Mouse (Mus musculus): Measurements from ENCODE around the gene Cntln.

The Cntln gene

DNA sequence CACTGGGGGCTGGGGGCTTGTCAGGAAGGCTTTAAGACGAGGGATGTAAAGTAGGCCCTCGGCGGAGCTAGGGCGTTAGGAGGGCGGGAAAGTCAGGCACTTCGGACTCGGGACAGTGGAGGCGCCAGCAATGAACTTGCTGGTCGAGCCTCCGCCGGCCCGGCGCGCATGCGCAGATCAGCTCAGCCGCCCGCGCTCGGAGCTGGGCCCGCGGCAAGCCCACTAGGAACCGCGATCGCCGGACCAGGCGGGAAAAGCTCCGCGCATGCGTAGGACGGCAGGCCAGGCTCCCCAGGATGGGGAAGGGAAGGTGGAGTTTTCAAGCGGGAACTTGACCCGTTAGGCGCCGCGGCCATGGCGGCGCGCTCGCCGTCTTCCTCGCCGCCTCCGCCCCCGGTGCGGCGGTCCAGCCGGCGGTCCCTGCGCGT lies at the start of gene Cntln:
Gene Cntln, plus strand, starts transcription at position 199 of the 428 bp plus-strand sequence.
- DNase-seq (ENCODE audit: low spot score in 2 of 2), result peak; percentile 87 to 95

DNA sequence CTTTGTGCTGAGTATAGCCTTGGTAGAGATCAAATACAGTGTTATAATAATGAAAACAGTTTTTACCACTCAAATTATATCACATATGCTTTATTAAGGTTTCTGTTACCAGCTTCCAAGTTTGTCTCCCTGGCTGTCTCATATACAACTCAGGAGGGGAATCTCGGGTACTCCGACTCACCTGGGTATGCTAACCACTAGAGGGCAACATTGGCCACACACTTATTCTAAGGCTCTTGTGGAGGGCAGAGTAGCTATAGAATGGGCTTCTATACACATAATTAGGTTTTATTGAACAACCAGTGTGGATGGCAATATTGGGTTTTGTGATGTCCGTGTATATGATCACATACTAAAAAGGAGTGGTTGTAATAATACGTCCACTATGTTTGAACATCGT lies 47.1 kb upstream of the Cntln start:
- DNase-seq (ENCODE audit: low spot score in 2 of 2), result no peak

- no peak for DNase-seq (ENCODE audit: low spot score in 2 of 2)
Observed at GRCm38 (mm10) chr4:84838545-84838944, 45.6 kb upstream of the Cntln start.

DNA sequence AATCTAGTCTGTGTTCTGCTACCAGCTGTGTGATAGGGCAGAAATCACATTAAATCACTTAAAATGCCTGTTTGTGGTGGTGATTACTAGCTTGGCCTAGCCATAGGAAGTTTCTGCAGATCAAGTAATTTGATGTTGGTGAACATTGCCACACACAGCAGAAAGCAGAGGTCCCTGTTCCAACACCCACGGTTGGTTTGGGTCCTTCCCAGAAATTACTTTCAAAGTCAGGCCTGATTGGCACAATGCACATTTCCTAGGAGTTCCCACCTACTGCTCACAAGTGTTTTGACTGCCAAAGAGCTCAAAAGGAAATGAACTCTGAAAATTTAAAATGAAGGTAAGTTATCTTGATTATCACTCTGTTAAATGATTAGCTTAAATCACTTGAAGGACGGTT lies 44.6 kb upstream of the Cntln start:
- DNase-seq (ENCODE audit: low spot score in 2 of 2), result no peak

DNA sequence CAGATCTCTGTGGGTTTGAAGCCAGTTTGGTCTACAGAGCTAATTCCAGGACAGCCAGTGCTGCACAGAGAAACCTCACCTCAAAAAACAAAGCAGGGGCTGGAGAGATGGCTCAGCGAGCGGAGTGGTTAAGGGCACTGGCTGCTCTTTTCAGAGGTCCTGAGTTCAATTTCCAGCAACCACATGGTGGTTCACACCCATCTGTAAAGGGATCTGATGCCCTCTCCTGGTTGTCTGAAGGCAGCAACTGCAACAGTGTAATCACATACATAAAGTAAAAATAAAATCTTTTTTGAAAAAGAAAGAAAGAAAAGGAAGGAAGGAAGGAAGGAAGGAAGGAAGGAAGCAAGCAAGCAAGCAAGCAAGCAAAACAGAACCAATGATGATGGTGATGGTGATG lies 26.5 kb upstream of the Cntln start:
- no peak for DNase-seq (ENCODE audit: low spot score in 2 of 2)

DNA sequence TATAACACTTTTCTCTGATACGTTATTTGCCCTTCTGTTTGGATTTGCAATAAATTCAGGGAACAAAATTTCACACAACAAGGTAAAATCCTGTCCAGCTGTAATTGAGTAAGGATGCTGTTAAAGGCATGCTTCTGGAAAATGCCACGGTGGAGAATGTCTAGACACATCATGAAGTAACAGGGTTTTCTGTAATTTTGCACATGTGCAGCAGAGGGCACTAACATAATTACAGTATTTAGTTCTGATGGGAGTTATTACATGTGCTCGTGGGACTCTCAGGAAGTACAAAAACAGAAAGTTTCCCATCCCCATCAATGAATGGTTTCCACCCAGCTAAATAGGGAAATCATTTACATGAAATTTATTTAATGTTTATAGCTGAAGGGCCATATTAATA lies 7.8 kb upstream of the Cntln start:
- DNase-seq (ENCODE audit: low spot score in 2 of 2), result peak; percentile 9 to 42

DNA sequence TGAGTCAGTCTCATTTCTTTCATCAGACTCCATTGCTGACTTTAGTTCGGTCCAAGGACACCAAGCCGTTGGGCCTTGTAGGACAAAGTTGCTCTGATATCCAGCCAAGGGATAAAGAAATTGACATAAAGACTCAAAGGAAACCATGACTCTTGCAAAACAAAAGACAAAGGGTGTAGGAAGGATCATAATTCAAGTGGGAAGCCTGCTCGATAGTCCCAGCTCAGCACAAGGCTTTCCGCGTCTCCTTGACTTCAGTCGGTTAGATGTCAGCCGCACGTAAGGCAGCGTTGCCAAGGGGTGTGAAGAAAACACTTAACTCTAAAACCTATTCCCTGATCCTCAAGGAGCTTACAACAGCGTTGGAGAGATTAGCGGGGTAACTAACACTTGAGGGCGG lies 463 bp upstream of the Cntln start:
- DNase-seq (ENCODE audit: low spot score in 2 of 2), result no peak

GRCm38 (mm10) chr4:84884539-84885270 lies 596 bp downstream of the Cntln start:
- DNase-seq (ENCODE audit: low spot score in 2 of 2), result peak; percentile 19 to 41

- DNase-seq (ENCODE audit: low spot score in 2 of 2), result no peak
Observed at GRCm38 (mm10) chr4:84885271-84885540, 1.1 kb downstream of the Cntln start.

DNA sequence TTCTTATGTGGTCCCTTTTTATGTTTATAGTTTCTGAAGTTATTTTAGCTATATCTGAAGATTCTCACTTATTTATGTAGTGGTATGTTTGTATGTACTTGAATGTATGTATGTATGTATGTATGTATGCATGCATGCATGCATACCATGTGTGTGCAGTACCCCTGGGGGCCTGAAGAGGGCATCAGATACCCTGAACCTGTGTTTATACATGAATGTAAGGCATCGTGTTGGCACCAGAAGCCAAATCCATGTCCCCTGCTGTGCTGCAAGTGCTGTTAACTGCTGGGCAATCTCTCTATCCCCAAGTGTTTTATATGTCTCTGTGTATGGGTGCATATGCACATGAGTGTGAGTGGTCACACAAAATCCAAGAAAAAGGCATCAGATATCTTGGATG lies 34.3 kb downstream of the Cntln start:
- no peak for DNase-seq (ENCODE audit: low spot score in 2 of 2)

DNA sequence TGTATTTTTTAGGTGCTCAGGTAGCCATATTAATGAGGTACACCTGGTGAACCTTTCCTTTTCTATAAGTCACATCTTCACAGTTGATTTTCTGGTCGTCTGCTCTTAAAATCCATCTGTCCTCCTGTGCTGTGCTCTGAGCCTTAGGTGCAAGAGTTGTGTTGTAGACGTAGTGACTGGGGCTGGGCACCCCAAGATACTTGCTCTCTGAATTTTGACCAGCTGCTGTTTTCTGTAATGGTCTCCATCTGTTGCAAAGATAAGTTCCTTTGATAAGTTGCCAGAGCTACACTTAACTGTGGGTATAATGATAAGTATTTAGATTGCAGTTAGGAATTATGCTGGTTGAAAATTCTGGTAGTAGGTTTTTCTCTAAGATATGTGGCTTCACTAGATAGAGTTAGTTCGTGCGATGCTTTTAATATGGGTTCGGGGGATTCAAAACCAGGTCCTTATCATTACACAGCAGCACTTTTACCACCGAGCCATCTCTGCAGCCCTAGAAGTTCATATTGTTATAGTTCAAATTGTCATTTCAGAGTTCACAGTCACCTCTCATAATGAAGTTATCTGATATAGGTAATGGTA lies 50.3 kb downstream of the Cntln start:
- DNase-seq (ENCODE audit: low spot score in 2 of 2), result no peak

DNA sequence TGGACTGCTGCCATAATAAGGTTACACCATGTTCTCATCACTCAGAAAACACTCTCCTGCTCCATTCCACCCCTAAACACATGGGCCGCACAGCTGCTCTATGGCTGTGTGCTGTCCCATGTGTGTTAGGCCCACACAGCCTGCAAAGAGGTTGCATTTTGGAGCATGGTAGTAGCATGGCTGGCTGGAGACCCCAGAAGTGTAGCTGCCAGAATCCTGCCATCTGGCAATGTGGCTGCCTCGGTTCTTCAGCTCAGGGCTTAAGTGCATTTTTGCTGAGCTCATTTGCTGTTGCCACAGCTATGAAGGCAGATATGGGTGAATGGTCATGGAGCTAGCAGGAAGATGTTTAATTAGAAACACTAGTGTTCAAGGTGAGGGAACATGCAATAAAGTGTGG lies 58.0 kb downstream of the Cntln start:
- no peak for DNase-seq (ENCODE audit: low spot score in 2 of 2)

DNA sequence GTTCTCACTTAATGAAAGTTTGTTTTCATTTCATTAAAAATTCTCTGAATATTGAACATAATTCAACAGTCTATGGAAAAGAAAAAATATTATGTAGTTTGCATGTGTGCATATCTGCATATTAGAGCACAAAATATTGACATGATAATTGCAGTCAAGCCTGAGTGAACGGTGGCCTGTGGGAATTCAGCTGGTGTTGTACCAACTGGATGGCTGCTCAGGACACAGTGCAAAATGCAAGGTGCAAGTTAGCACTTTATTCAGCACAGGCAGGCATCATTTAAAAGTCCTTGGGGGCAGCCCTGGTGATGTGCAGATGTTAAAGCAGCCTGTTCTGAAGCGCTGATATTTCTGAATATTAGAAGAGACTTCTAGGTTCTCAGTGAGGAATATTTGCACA lies 58.5 kb downstream of the Cntln start:
- no peak for DNase-seq (ENCODE audit: low spot score in 2 of 2)

- no peak for DNase-seq (ENCODE audit: low spot score in 2 of 2)
Observed at GRCm38 (mm10) chr4:84944100-84944499, 60.0 kb downstream of the Cntln start.

- DNase-seq (ENCODE audit: low spot score in 2 of 2), result no peak
Observed at GRCm38 (mm10) chr4:84946450-84946849, 62.3 kb downstream of the Cntln start.

GRCm38 (mm10) chr4:84976875-84977646 lies 93.0 kb downstream of the Cntln start:
- DNase-seq (ENCODE audit: low spot score in 2 of 2), result no peak

- DNase-seq (ENCODE audit: low spot score in 2 of 2), result no peak
Observed at GRCm38 (mm10) chr4:84995520-84996348, 111.6 kb downstream of the Cntln start.

GRCm38 (mm10) chr4:85005581-85005980 lies 121.5 kb downstream of the Cntln start:
- no peak for DNase-seq (ENCODE audit: low spot score in 2 of 2)

DNA sequence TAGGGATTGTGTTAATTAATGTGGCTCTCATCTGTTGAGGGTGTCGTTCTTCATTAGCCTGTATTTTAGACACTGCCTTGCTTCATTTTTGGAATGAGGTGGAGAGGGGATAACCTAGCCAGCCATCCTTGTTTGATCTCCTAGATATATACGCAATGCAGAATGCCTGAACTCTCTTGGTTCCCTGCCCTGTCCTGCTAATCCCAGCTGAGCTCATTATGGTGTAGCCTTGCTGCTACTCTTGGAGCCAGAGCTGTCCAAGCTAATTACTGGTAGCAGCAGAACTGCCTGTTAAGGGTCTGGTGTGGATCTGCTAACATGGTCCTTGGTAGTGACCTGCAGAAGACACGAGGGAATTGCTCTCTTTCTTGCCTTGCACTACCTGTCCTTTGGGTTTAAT lies 122.7 kb downstream of the Cntln start:
- no peak for DNase-seq (ENCODE audit: low spot score in 2 of 2)

DNA sequence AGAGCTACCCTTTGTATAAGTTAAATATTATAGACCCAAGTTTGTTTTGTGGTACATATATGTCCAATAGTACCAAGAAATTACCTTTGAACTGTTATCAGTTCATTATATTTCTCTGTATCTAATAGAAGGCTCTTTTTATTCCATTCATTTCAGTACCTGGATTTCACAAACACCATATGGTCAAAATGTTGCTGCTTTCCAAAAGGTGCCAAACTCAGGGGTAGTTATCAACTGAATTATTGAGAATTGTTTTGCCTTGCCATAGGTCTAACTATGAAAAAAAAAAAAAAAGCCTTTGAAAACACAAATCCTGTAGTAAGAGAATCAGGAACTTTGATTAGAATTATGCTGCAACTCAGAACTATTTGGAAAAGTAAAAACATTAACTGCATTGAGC lies 126.7 kb downstream of the Cntln start:
- no peak for DNase-seq (ENCODE audit: low spot score in 2 of 2)

DNA sequence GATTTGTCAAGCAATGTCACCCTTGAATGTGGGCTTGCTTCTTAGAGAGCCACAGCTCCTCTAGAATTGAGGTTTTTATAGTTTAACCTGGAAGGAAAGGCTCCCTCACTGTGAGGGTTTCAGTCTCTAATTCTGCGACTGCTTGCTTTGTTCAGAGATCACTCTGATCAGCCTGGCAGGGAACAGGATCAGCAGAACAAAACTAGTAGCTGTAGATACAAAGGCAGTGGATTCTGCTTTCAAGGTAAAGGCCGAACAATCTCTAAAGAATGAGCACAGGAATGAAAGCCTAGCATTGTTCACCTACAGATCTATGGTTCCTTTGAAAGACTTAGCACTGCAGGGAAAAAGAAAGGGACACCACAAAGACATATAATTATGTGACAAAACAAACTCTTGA lies 161.6 kb downstream of the Cntln start:
- no peak for DNase-seq (ENCODE audit: low spot score in 2 of 2)

DNA sequence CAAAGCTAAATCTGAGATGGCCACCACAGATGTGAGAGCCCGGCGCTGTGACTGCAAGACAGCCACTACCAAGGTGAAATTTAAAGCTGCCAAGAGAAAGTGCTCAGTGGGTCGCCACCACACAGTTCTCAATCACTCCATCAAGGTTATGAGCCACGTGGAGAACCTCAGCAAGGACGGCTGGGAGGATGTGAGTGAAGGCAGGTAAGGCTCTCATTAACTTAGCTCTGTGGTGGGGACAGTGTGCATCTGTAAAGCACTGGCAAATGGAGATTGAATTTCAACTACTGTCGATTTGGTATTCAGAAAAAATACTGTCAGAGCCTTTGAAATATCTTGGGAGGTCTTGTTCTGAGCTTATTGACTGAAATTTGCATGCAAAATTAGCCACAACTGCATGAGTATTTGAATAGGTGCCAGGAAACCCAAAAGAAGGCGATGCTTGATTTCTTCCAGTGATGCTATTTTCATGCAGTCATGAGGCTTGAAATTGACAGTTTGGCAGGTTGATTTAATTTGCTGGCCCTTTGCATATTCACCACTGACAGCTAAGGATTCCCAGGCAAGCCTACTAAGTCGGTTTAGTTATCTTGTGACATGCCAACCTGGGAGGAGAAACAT lies 165.9 kb downstream of the Cntln start:
- DNase-seq (ENCODE audit: low spot score in 2 of 2), result no peak
